Mouse (Mus musculus) adrenal gland, postnatal 4 days (tissue): ENCODE results near the gene Pipox. TPM values are rescaled to one million over a fixed set of nuclear protein-coding genes. Genes with fewer than 3 reads are reported as not detected.

ENCODE experiments used
- DNase-seq, 2 experiments: peaks; one replicate each; pipeline ENCODE4 v3.0.0; 2021 to 2022; ENCODE audit warnings: low spot score in 2 of 2, mixed read lengths in 2 of 2
- total RNA-seq, 2 experiments: library from RNA; stranded (reverse); gene quantifications; 2 replicates each; pipeline ENCODE4 v1.2.3; 2021

Pipox gene
- total RNA-seq, 2 experiments from 2014 or later = 9.1 to 16.9 TPM

- DNase-seq = no peak
These were observed 15.5 kb upstream of the Pipox start for GRCm38 (mm10) chr11:77909376-77909775.

GRCm38 (mm10) chr11:77908468-77908867 is 14.6 kb upstream of the Pipox start:
- no peak for DNase-seq

- DNase-seq = no peak
These were observed 12.9 kb upstream of the Pipox start for GRCm38 (mm10) chr11:77906747-77907174.

DNA sequence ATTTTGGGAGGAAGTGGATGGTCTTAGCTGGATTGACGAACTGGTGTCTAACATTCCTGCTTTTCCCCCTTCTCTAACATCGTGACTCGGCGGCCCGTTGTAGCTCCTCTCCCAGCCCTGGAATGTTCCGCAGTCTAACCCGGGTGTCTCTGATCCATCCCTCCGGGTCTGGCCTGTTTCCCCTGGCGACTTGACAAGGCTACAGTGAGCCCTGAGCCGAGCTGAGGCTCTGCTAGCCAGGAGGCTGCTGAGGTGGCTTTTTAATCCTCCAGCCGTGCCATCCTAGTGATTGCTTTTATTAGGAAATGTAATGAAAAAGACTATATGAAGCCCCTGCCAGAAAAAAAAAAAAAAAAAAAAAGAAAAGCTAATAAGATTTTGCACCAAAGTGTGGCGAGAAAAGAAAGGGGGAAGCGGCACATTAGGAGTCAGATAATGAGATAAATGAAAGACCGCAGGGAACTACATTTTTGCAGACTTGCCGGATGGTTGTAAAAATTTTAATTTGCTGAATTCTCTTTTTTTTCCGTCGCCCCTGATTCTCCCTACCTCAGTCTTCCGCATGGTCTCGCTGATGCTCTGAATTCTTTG is 12.3 kb upstream of the Pipox start:
- no peak for DNase-seq

- no peak for DNase-seq
These were observed 10.8 kb upstream of the Pipox start for GRCm38 (mm10) chr11:77904707-77905106.

DNA sequence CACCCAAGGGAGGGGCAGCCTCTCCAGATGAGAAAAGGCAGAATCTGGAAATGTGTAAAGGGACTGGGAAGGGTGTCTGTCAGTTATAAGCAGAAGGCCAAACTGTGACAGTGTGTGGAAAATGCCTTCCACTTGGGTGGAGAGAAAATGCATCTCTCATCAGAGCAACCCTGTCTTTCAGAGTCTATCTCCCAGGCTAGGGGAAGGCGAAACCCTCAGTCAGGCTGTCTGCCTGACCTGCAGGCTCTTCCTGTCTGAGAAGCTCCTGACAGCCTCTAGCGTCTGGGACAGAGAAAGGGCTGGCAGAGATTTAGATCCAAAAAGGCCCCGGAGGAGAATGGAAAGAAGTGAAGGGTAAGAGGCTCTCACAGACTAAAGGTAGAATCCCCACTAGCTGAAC is 9.9 kb upstream of the Pipox start:
- DNase-seq = no peak

- DNase-seq = no peak
These were observed 8.0 kb upstream of the Pipox start for GRCm38 (mm10) chr11:77901775-77902355.

DNA sequence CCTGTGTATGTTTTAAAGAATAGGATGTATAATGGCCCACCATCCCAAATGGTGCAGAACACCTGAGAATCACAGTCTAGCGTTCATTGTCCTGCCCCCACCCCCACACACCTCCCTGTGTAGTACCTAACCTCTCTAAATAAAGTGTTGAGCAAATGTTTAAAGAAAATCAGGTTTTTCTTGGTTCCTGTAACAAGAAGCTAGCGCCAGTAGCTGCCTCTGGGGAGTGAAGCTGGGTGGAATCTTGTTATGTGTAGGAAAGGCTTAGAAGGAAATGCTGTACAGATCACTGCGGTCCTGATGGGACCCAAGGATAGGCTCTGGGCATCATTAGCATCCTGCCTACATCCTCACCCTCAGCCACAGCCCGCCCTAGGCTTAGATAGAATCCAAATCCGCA is 7.5 kb upstream of the Pipox start:
- DNase-seq = no peak

DNA sequence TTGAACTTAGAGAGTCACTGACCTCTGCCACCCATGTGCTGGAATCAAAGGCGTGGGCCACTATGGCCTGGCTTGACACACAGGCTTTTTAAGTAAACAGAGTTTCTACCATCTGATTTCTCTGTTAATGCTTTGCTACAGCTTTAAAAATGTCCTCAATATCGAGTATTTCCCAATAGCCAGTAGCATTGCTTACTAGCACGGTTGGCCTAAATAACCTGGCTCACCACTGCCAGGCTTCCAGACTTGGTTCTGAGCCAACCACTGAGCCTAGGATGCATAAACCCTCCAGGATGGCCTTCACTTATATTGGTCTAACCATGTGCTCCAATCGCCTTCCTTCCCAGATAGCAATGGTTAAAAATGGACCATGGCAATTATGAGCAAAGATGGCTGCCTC is 6.8 kb upstream of the Pipox start:
- no peak for DNase-seq

DNA sequence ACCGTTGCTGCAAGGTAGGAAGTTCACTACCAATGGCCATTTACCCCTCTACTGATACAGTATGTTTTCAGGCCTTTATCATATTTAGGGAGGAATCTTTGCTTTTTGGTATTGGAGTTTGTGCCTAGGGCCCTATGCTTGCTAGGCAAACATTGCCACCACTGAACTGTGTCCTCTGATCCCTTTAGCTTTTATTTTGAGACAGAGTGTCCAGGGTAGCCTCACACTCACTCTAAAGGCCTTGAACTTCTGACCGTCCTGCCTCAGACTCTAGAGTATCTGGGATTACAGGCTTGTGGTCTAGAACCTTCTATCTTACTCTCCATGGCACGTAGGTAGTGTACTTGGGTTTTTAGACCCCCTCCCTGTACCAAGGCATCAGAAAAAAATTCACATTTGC is 6.3 kb upstream of the Pipox start:
- DNase-seq = no peak

DNA sequence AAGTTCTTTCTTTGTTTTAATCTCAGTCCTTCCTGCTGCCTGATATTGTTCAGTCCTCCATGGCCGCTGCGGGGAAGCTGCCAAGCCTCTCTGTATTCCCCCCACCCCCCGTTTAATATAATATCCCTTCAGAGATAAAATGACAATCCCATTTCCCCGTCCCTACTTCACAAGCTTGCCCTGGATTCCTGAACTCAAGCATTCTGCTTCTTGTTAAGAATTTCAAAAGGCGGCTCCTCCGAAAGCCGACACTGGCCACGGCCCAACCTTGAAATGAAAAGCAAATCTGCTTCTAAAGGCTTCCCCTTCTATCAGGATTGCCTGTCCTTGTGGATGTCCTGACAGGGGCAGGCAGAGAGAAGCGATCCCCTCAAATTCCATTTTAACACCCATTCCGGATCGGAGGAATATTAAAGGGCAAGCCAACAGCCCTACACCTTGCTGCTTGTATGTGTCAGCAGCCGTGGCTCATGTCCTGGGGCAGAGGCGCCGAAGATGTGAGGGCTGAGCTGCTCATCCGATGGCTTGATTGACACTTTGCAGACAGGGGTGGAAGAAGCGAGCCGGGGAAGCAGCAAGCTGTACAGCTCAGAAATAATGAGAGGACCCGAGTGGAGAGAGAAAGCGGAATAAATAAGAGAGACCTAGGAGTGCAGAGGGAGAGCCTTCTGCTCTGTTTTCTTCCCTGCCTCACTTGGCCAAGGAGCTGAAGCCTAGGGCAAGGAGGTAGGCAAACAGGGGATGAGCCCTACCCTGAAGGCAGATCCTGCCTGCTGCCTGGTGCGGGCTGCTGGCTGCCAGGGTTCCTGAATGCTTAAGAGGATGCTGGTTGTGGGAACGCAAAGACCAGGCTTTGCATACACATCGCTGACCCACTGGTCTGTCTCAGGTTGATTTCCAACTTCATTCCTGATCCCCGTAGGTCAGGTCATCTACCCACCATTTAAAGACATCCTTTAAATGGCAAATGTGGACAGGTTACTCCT is 3.2 kb upstream of the Pipox start:
- no peak for DNase-seq

DNA sequence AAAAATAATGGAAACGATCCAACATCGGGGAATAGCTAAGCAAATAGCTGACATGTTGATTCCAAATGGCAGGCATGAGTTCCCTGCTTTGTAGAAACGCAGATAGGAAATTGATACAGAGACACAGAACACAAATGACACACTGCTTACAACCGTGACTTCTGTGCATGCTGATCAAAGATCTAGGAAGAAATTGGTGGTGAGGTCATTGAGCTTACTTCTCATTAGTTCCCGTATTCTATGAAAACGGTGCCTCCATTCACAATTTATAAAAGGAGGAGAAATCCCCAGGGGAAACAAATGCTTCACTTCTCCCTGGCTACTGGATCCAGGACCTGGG is 2.6 kb upstream of the Pipox start:
- no peak for DNase-seq

DNA sequence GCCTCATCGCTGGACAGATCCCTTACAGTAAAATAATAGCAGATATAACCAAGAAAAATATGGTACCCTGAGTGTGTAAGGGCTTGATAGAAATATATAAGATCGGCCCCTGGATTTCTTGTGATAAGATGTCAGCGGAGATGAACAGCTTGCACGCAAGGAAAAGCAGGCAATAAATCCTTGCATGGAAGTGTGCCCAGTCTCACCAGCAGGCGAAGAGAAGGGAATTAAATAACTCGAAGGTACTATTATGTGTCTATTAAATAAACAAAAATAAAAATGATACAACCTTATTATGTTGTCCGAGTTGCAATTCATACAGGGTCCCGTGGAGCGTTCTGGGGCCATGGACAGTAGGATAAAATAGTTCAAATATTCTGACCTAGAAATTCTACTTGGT is 2.1 kb upstream of the Pipox start:
- DNase-seq = no peak

GRCm38 (mm10) chr11:77894967-77895366 is 1.1 kb upstream of the Pipox start:
- no peak for DNase-seq

- no peak for DNase-seq
These were observed 613 bp downstream of the Pipox start for GRCm38 (mm10) chr11:77893283-77893682.

GRCm38 (mm10) chr11:77892883-77893282 is 1.0 kb downstream of the Pipox start:
- DNase-seq = no peak

- no peak for DNase-seq
These were observed 3.1 kb downstream of the Pipox start for GRCm38 (mm10) chr11:77890648-77891258.

DNA sequence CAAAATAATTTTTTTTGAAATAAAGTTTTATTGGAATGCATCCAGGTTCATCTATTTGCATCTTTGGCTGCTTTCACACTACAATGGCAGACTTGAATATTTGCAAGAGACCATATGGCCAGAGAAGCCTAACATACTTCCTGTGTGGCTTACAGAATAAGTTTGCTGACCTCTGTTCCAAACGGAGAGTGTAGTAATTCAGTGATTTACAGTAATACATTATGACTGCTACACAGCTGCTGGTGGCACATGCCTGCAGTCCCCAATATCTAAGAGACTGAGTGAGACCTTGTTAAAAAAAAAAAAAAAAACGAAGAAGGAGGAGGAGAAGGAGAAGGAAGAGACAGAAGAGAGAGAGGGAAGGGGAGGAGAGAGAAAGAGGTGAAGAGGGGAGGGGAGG is 4.4 kb downstream of the Pipox start:
- DNase-seq = no peak

GRCm38 (mm10) chr11:77888846-77889245 is 5.0 kb downstream of the Pipox start:
- no peak for DNase-seq

GRCm38 (mm10) chr11:77887373-77887960 is 6.4 kb downstream of the Pipox start:
- no peak for DNase-seq

DNA sequence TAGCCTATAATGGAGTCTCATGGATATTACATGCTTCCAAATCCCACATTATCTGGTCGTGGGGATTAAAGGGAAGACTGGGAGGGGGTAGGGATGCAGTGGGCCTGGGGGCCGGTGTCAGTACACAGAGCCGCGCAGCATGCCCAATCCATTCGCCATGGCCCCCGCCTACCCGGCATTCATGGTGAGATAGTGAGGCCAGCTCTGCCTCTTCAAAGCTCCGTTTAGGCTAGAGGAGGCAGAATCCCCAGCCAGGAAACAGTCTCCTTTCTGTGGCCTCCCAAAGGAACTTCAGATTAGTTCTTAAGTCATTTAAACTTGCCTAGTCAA is 8.7 kb downstream of the Pipox start:
- no peak for DNase-seq
